Mouse (Mus musculus) heart, embryonic 15.5 days (tissue): ENCODE results near the gene Olfr1359. TPM values are rescaled to one million over a fixed set of nuclear protein-coding genes. Genes with fewer than 3 reads are reported as not detected.
A peak's percentile ranks its signal among the peaks of the same experiment; 100 is the strongest.
"Not testable (repeated sequence)": the region's sequence is repeated elsewhere in the genome, so short reads cannot be mapped to it uniquely, and the experiment has no call there.

Experiments
- ATAC-seq: fragments of 200-750 bp; cut with Nextera tagmentation; replicated peaks from 2 replicates; pipeline ENCODE4 v1.8.0; 2017; ENCODE audit warnings: low read depth, moderate TSS enrichment; ENCODE audit not compliant: insufficient number of reproducible peaks, insufficient read depth, low FRiP score
- H3K27ac ChIP-seq: fragments of 300-500 bp; sonication (generic); 2 replicates; pipeline ENCODE4 v1.5.1; 2015; ENCODE audit warnings: mild to moderate bottlenecking, inconsistent platforms
- H3K27me3 ChIP-seq: fragments of 300-500 bp; sonication (generic); 2 replicates; pipeline ENCODE4 v1.6.1; 2015; ENCODE audit warnings: inconsistent platforms
- H3K36me3 ChIP-seq: fragments of 300-500 bp; sonication (generic); 2 replicates; pipeline ENCODE4 v1.6.1; 2015; ENCODE audit warnings: mild to moderate bottlenecking, inconsistent platforms
- H3K4me1 ChIP-seq: fragments of 300-500 bp; sonication (generic); replicated peaks from 2 replicates; pipeline ENCODE4 v1.6.1; 2015; ENCODE audit warnings: inconsistent platforms
- H3K4me2 ChIP-seq: fragments of 300-500 bp; sonication (generic); 2 replicates; pipeline ENCODE4 v1.6.1; 2015; ENCODE audit warnings: inconsistent platforms, mild to moderate bottlenecking, moderate library complexity
- H3K4me3 ChIP-seq: fragments of 300-500 bp; sonication (generic); 2 replicates; pipeline ENCODE4 v1.5.1; 2015; ENCODE audit warnings: mild to moderate bottlenecking, inconsistent platforms
- H3K9ac ChIP-seq: fragments of 300-500 bp; sonication (generic); 2 replicates; pipeline ENCODE4 v1.6.1; 2015; ENCODE audit warnings: mild to moderate bottlenecking, inconsistent platforms
- H3K9me3 ChIP-seq: fragments of 300-500 bp; sonication (generic); replicated peaks from 2 replicates; pipeline ENCODE4 v1.6.1; 2016; ENCODE audit warnings: inconsistent platforms
- WGBS: fragments of 180-500 bp; shearing (Covaris S2); methylation state at CpG from one replicate; pipeline ENCODE4 v1.1.7; 2015; ENCODE audit warnings: mixed read lengths; 5-methylcytosine and 5-hydroxymethylcytosine counted together
- microRNA-seq: library from miRNA; unstranded; fragments of <30 nt; microRNA quantifications from one replicate; pipeline ENCODE4, GENCODE M21; 2016
- polyA plus RNA-seq: library from polyadenylated mRNA; unstranded; fragments of >200 nt; fragmentation: Nextera tagmentation; extraction: Ambion mirVana; gene quantifications from 2 replicates; pipeline ENCODE4 v1.2.1, GENCODE M21; 2015

The Olfr1359 gene
- polyA plus RNA-seq, 1 experiment from 2014 or later = not detected

- H3K4me1 ChIP-seq = peaks cover 25% of the 10 kb centered on the region
Measured at GRCm38 (mm10) chr13:21753524-21754285, 55.8 kb downstream of the Olfr1359 start, which contains the start of the genes Hist1h2ak and Hist1h2bn. Hist1h2ak (minus strand) TSS chr13:21753827. Hist1h2bn (plus strand) TSS chr13:21754123.

GRCm38 (mm10) chr13:21754294-21755001, 56.5 kb downstream of the Olfr1359 start:
- Histone ChIP-seq H3K4me1 (peaks cover 23% of the 10 kb centered on the region), H3K4me3 (peak overlapping the region; percentile 55), H3K27ac (peak overlapping the region; percentile 92), H3K4me2 (peak overlapping the region; percentile 74), H3K9ac (peak overlapping the region; percentile 57)
- H3K36me3 ChIP-seq, H3K27me3 ChIP-seq, H3K9me3 ChIP-seq, ATAC-seq: not testable (repeated sequence)
- WGBS = 2% methylated on average over 17 of the region's 26 CpGs

More at GRCm38 (mm10) chr13:21753524-21754285, 55.8 kb downstream of the Olfr1359 start, which contains the start of the genes Hist1h2ak and Hist1h2bn:
- ATAC-seq = peak; percentile 92
- not testable (repeated sequence) for H3K27me3 ChIP-seq, H3K36me3 ChIP-seq, H3K9me3 ChIP-seq
- H3K27ac ChIP-seq = peak within 1 kb of the TSS; percentile 92
- 1% methylated on average over 48 of the region's 50 CpGs for WGBS
- H3K4me2 ChIP-seq = peak within 1 kb of the TSS; percentile 74
- peak within 1 kb of the TSS; percentile 55 for H3K4me3 ChIP-seq
- H3K9ac ChIP-seq = peak within 1 kb of the TSS; percentile 60

GRCm38 (mm10) chr13:21755707-21756106, 57.8 kb downstream of the Olfr1359 start:
- H3K4me3 ChIP-seq = 0 out of 2 replicates have a peak overlapping the region, but pooled peaks have one; percentile 11
- H3K27ac ChIP-seq = no peak overlapping the region
- WGBS = 82% methylated on average over 1 of the region's 1 CpGs
- no peak for ATAC-seq
- peaks cover 20% of the 10 kb centered on the region for H3K4me1 ChIP-seq
- no peaks in the 10 kb centered on the region for H3K9me3 ChIP-seq
- no peak overlapping the region for H3K9ac ChIP-seq
- H3K36me3 ChIP-seq = no peaks in the 10 kb centered on the region
- peak overlapping the region; percentile 48 for H3K4me2 ChIP-seq
- H3K27me3 ChIP-seq = no peaks in the 10 kb centered on the region

Small RNAs within 50 kb of the gene (microRNA-seq; reads per million reads assigned to microRNA genes)
- not detected for gene Gm44357
- gene Gm44367 = not detected
- gene Gm44454 = not detected

Other genes starting within 250 kb of the Olfr1359 start
- gene Zscan26, start 244.4 kb upstream of the Olfr1359 start, polyA plus RNA-seq = 26.6 and 27.0 TPM in 2 replicates
- gene Nkapl, start 229.6 kb upstream of the Olfr1359 start, polyA plus RNA-seq = 1.4 and 1.5 TPM in 2 replicates
- 1.4 and 2.2 TPM in 2 replicates for gene Zkscan4, start 219.2 kb upstream of the Olfr1359 start, polyA plus RNA-seq
- not detected in 2 replicates for gene Gm10065, start 218.7 kb upstream of the Olfr1359 start, polyA plus RNA-seq
- 0.71 and 0.76 TPM in 2 replicates for gene AK157302, start 202.9 kb upstream of the Olfr1359 start, polyA plus RNA-seq
- gene Gm11273, start 196.7 kb upstream of the Olfr1359 start, polyA plus RNA-seq = 15.7 and 17.9 TPM in 2 replicates
- 3.5 and 4.0 TPM in 2 replicates for gene Zkscan8, start 167.0 kb upstream of the Olfr1359 start, polyA plus RNA-seq
- gene Olfr1366, start 155.3 kb upstream of the Olfr1359 start, polyA plus RNA-seq = 0.10 TPM in 1 of 2 replicates, not detected in the other
- not detected in 2 replicates for gene Olfr1535, start 138.2 kb upstream of the Olfr1359 start, polyA plus RNA-seq
- not detected in 2 replicates for gene Olfr1364, start 116.4 kb upstream of the Olfr1359 start, polyA plus RNA-seq
- not detected in 2 replicates for gene Olfr1362, start 84.1 kb upstream of the Olfr1359 start, polyA plus RNA-seq
- not detected in 2 replicates for gene Olfr11, start 55.6 kb upstream of the Olfr1359 start, polyA plus RNA-seq
- gene Olfr1361, start 34.7 kb upstream of the Olfr1359 start, polyA plus RNA-seq = not detected in 2 replicates
- gene Olfr1360, start 20.7 kb upstream of the Olfr1359 start, polyA plus RNA-seq = not detected in 2 replicates
- 0.47 and 1.3 TPM in 2 replicates for gene Hist1h2bl, start 18.0 kb downstream of the Olfr1359 start, polyA plus RNA-seq
- 9.9 and 11.4 TPM in 2 replicates for gene Hist1h2ai, start 18.3 kb downstream of the Olfr1359 start, polyA plus RNA-seq
- 1.5 and 5.4 TPM in 2 replicates for gene Hist1h3h, start 19.5 kb downstream of the Olfr1359 start, polyA plus RNA-seq
- 1.3 and 2.3 TPM in 2 replicates for gene Hist1h2bm, start 23.9 kb downstream of the Olfr1359 start, polyA plus RNA-seq
- gene Hist1h4j, start 37.0 kb downstream of the Olfr1359 start, polyA plus RNA-seq = 0.66 and 0.67 TPM in 2 replicates
- 1.3 and 3.0 TPM in 2 replicates for gene Hist1h4k, start 52.4 kb downstream of the Olfr1359 start, polyA plus RNA-seq
- 9.5 and 11.0 TPM in 2 replicates for gene Hist1h2ak, start 55.7 kb downstream of the Olfr1359 start, polyA plus RNA-seq
- 2.0 and 3.0 TPM in 2 replicates for gene Hist1h2bn, start 56.0 kb downstream of the Olfr1359 start, polyA plus RNA-seq
- 8.6 and 10.7 TPM in 2 replicates for gene Hist1h1b, start 82.5 kb downstream of the Olfr1359 start, polyA plus RNA-seq
- 56.3 and 60.4 TPM in 2 replicates for gene Hist1h3i, start 85.3 kb downstream of the Olfr1359 start, polyA plus RNA-seq
- 2.3 and 3.2 TPM in 2 replicates for gene Hist1h2an, start 89.1 kb downstream of the Olfr1359 start, polyA plus RNA-seq
- 0.86 and 1.4 TPM in 2 replicates for gene Hist1h2bp, start 89.3 kb downstream of the Olfr1359 start, polyA plus RNA-seq
- gene Hist1h2bq, start 112.1 kb downstream of the Olfr1359 start, polyA plus RNA-seq = 7.2 and 7.3 TPM in 2 replicates
- gene Hist1h2ao, start 112.4 kb downstream of the Olfr1359 start, polyA plus RNA-seq = 3.5 TPM in 1 of 2 replicates, not detected in the other
- gene Hist1h4m, start 113.6 kb downstream of the Olfr1359 start, polyA plus RNA-seq = not detected in 2 replicates
- gene Hist1h4n, start 134.1 kb downstream of the Olfr1359 start, polyA plus RNA-seq = 6.2 and 11.6 TPM in 2 replicates
- gene Hist1h2ap, start 135.4 kb downstream of the Olfr1359 start, polyA plus RNA-seq = 1,372 and 1,424 TPM in 2 replicates
- gene Hist1h2br, start 135.6 kb downstream of the Olfr1359 start, polyA plus RNA-seq = 7.8 TPM in 2 replicates
- 3.8 and 5.1 TPM in 2 replicates for gene Zfp184, start 247.0 kb downstream of the Olfr1359 start, polyA plus RNA-seq